Mouse (Mus musculus) CH12.LX (cell line): ENCODE results near the gene Nfix. TPM values are rescaled to one million over a fixed set of nuclear protein-coding genes. Genes with fewer than 3 reads are reported as not detected.

Source experiments
- DNase-seq: peaks from one replicate; pipeline ENCODE4 v3.0.0-alpha.2; 2013; ENCODE audit errors: extremely low read depth
- H3K27ac ChIP-seq: 2 replicates; pipeline ENCODE4 v1.5.1; 2012; ENCODE audit warnings: low read depth, mild to moderate bottlenecking, control low read depth, moderate library complexity; ENCODE audit not compliant: insufficient read depth
- H3K27me3 ChIP-seq: replicated peaks from 2 replicates; pipeline ENCODE3; 2012; ENCODE audit warnings: inconsistent platforms
- H3K36me3 ChIP-seq, 2 experiments: replicated peaks in 1 of 2; 2 replicates each; pipeline versions ENCODE3 to v1.6.1; 2012; ENCODE audit warnings: inconsistent platforms in 1 of 2, low read length in 1 of 2, mild to moderate bottlenecking in 1 of 2, mixed read lengths in 1 of 2, moderate library complexity in 1 of 2; ENCODE audit not compliant: control insufficient read depth in 1 of 2, insufficient read depth in 1 of 2
- H3K4me1 ChIP-seq, 2 experiments: 2 replicates each; pipeline ENCODE4 v1.6.1; 2012; ENCODE audit warnings: inconsistent platforms in 1 of 2, moderate library complexity in 1 of 2; ENCODE audit not compliant: insufficient read depth in 2 of 2, control insufficient read depth in 1 of 2
- H3K4me2 ChIP-seq: 2 replicates; pipeline ENCODE4 v1.6.1; 2012; ENCODE audit warnings: low read depth, mild to moderate bottlenecking, control low read depth; ENCODE audit not compliant: poor library complexity, insufficient read depth, severe bottlenecking
- H3K4me3 ChIP-seq, 3 experiments: fragments of 150-350 bp in 1 of 3; sonication (generic) in 1 of 3; replicated peaks in 1 of 3; 2 replicates each; pipeline versions ENCODE3 to v1.5.1; 2011 to 2012; ENCODE audit warnings: low read depth in 2 of 3, low read length in 2 of 3, mild to moderate bottlenecking in 2 of 3, moderate library complexity in 2 of 3, control low read depth in 1 of 3, improper control_type of control experiment in 1 of 3, inconsistent platforms in 1 of 3, mixed read lengths in 1 of 3; ENCODE audit not compliant: poor library complexity in 1 of 3
- H3K79me2 ChIP-seq: replicated peaks from 2 replicates; pipeline ENCODE4 v1.6.1; 2012; ENCODE audit warnings: mild to moderate bottlenecking, moderate library complexity; ENCODE audit not compliant: control insufficient read depth, poor library complexity, insufficient read depth, severe bottlenecking; ENCODE audit errors: extremely low read depth
- H3K9ac ChIP-seq: 2 replicates; pipeline ENCODE4 v1.6.1; 2012; ENCODE audit warnings: low read depth, mild to moderate bottlenecking, control low read depth, moderate library complexity; ENCODE audit not compliant: insufficient read depth
- H3K9me3 ChIP-seq: replicated peaks from 2 replicates; pipeline ENCODE3; 2012; ENCODE audit warnings: low read length, inconsistent platforms, mixed read lengths
- BHLHE40 ChIP-seq: IDR thresholded peaks from 2 replicates; pipeline ENCODE4 v1.6.1; 2011; ENCODE audit warnings: mild to moderate bottlenecking, low read depth, low read length, improper control_type of control experiment
- CHD1 ChIP-seq: IDR thresholded peaks from 2 replicates; pipeline ENCODE4 v1.6.1; 2012; ENCODE audit warnings: low read depth, low read length, improper control_type of control experiment, inconsistent platforms
- CHD2 ChIP-seq: IDR thresholded peaks from 2 replicates; pipeline ENCODE4 v1.6.1; 2011; ENCODE audit warnings: low read length, improper control_type of control experiment
- CTCF ChIP-seq, 2 experiments: IDR thresholded peaks in 1 of 2; conservative IDR thresholded peaks in 1 of 2; 2 replicates each; pipeline ENCODE4 v1.5.1; 2011 to 2012; ENCODE audit warnings: low read depth in 2 of 2, low read length in 2 of 2, improper control_type of control experiment in 1 of 2, inconsistent platforms in 1 of 2, mild to moderate bottlenecking in 1 of 2, moderate library complexity in 1 of 2
- E2F4 ChIP-seq: IDR thresholded peaks from 2 replicates; pipeline ENCODE4 v1.6.1; 2011; ENCODE audit warnings: low read depth, low read length, improper control_type of control experiment; ENCODE audit not compliant: insufficient replicate concordance
- ETS1 ChIP-seq: conservative IDR thresholded peaks from 2 replicates; pipeline ENCODE4 v1.6.1; 2012; ENCODE audit warnings: low read depth, mild to moderate bottlenecking, inconsistent platforms, low read length, improper control_type of control experiment, moderate library complexity
- GABPA ChIP-seq: IDR thresholded peaks from 2 replicates; pipeline ENCODE4 v1.6.1; 2012; ENCODE audit warnings: low read depth, low read length, improper control_type of control experiment, inconsistent platforms; ENCODE audit not compliant: insufficient replicate concordance
- HCFC1 ChIP-seq: IDR thresholded peaks from 2 replicates; pipeline ENCODE4 v1.6.1; 2012; ENCODE audit warnings: low read depth, mild to moderate bottlenecking, inconsistent platforms, low read length, improper control_type of control experiment
- IRF4 ChIP-seq: IDR thresholded peaks from 2 replicates; pipeline ENCODE4 v1.6.1; 2014; ENCODE audit warnings: low read depth, mild to moderate bottlenecking, inconsistent platforms, low read length, improper control_type of control experiment
- JUND ChIP-seq: conservative IDR thresholded peaks from 2 replicates; pipeline ENCODE4 v1.6.1; 2011; ENCODE audit warnings: low read depth, low read length, improper control_type of control experiment
- KAT2A ChIP-seq: IDR thresholded peaks from 2 replicates; pipeline ENCODE4 v1.6.1; 2012; ENCODE audit warnings: low read length, improper control_type of control experiment, inconsistent platforms; ENCODE audit not compliant: insufficient replicate concordance
- MAFK ChIP-seq: IDR thresholded peaks from 2 replicates; pipeline ENCODE4 v1.6.1; 2011; ENCODE audit warnings: low read length, improper control_type of control experiment; ENCODE audit not compliant: insufficient replicate concordance
- MAZ ChIP-seq: IDR thresholded peaks from 2 replicates; pipeline ENCODE4 v1.6.1; 2012; ENCODE audit warnings: low read depth, mild to moderate bottlenecking, inconsistent platforms, low read length, improper control_type of control experiment, moderate library complexity
- MEF2A ChIP-seq: IDR thresholded peaks from 2 replicates; pipeline ENCODE4 v1.6.1; 2014; ENCODE audit warnings: low read depth, mild to moderate bottlenecking, inconsistent platforms, low read length, improper control_type of control experiment, borderline replicate concordance
- MXI1 ChIP-seq: IDR thresholded peaks from 2 replicates; pipeline ENCODE4 v1.6.1; 2011; ENCODE audit warnings: mild to moderate bottlenecking, low read depth, low read length, improper control_type of control experiment
- MYC ChIP-seq: IDR thresholded peaks from 2 replicates; pipeline ENCODE4 v1.6.1; 2011; ENCODE audit warnings: low read depth, mild to moderate bottlenecking, improper control_type of control experiment, low read length
- NRF1 ChIP-seq: IDR thresholded peaks from 2 replicates; pipeline ENCODE4 v1.6.1; 2014; ENCODE audit warnings: low read depth, mild to moderate bottlenecking, inconsistent platforms, low read length, improper control_type of control experiment, moderate library complexity
- PAX5 ChIP-seq: IDR thresholded peaks from 2 replicates; pipeline ENCODE4 v1.6.1; 2012; ENCODE audit warnings: low read length, inconsistent platforms, mixed read lengths
- POLR2AphosphoS2 ChIP-seq: IDR thresholded peaks from 2 replicates; pipeline ENCODE4 v1.6.1; 2011; ENCODE audit warnings: low read depth, low read length, improper control_type of control experiment
- RAD21 ChIP-seq: IDR thresholded peaks from 2 replicates; pipeline ENCODE4 v1.6.1; 2011; ENCODE audit warnings: low read depth, mild to moderate bottlenecking, low read length, improper control_type of control experiment, moderate library complexity
- RCOR1 ChIP-seq: conservative IDR thresholded peaks from 2 replicates; pipeline ENCODE4 v1.6.1; 2012; ENCODE audit warnings: low read depth, mild to moderate bottlenecking, inconsistent platforms, low read length, improper control_type of control experiment
- SIN3A ChIP-seq: IDR thresholded peaks from 2 replicates; pipeline ENCODE4 v1.6.1; 2012; ENCODE audit warnings: low read length, improper control_type of control experiment, inconsistent platforms
- SMC3 ChIP-seq: IDR thresholded peaks from 2 replicates; pipeline ENCODE4 v1.6.1; 2011; ENCODE audit warnings: low read depth, low read length, improper control_type of control experiment
- TBP ChIP-seq: conservative IDR thresholded peaks from 2 replicates; pipeline ENCODE4 v1.6.1; 2011; ENCODE audit warnings: low read depth, low read length, improper control_type of control experiment
- UBTF ChIP-seq: IDR thresholded peaks from 2 replicates; pipeline ENCODE4 v1.6.1; 2012; ENCODE audit warnings: low read depth, mild to moderate bottlenecking, inconsistent platforms, low read length, improper control_type of control experiment, moderate library complexity
- USF1 ChIP-seq: IDR thresholded peaks from 2 replicates; pipeline ENCODE4 v1.6.1; 2014; ENCODE audit warnings: low read depth, mild to moderate bottlenecking, inconsistent platforms, low read length, improper control_type of control experiment
- USF2 ChIP-seq: conservative IDR thresholded peaks from 2 replicates; pipeline ENCODE4 v1.6.1; 2011; ENCODE audit warnings: low read depth, low read length, improper control_type of control experiment
- ZC3H11A ChIP-seq: IDR thresholded peaks from 2 replicates; pipeline ENCODE4 v1.6.1; 2012; ENCODE audit warnings: low read depth, mild to moderate bottlenecking, inconsistent platforms, low read length, improper control_type of control experiment
- ZKSCAN1 ChIP-seq: IDR thresholded peaks from 2 replicates; pipeline ENCODE4 v1.6.1; 2012; ENCODE audit warnings: low read depth, inconsistent platforms, low read length, improper control_type of control experiment, borderline replicate concordance
- ZMIZ1 ChIP-seq: IDR thresholded peaks from 2 replicates; pipeline ENCODE4 v1.6.1; 2012; ENCODE audit warnings: low read depth, mild to moderate bottlenecking, inconsistent platforms, low read length, improper control_type of control experiment
- ZNF384 ChIP-seq: IDR thresholded peaks from 2 replicates; pipeline ENCODE4 v1.6.1; 2012; ENCODE audit warnings: low read depth, low read length, improper control_type of control experiment, inconsistent platforms
- dilution Hi-C: fragments of 300-500 bp; cut with MboI; formaldehyde crosslinking; loops from 2 replicates; pipeline ENCODE4 v1.14.3; 2020; ENCODE audit warnings: low sequenced_read_pairs; ENCODE audit not compliant: extremely low pct_unique_long_range_greater_than_20kb, extremely low pct_ligation_motif_present
- in situ Hi-C: fragments of 300-500 bp; cut with MboI; formaldehyde crosslinking; loops from 3 replicates; pipeline ENCODE4 v1.14.3; 2019; ENCODE audit warnings: low sequenced_read_pairs, low pct_ligation_motif_present, low pct_unique_long_range_greater_than_20kb, mixed read lengths
- polyA plus RNA-seq: library from polyadenylated mRNA; unstranded; fragments of >175 nt; gene quantifications from 2 replicates; pipeline ENCODE4 v1.2.1, GENCODE M21; 2012; ENCODE audit warnings: low read depth; ENCODE audit not compliant: insufficient read length
- total RNA-seq, 2 experiments: library from RNA; depleted of rRNA; stranded (reverse); fragments of 300-350 nt in 1 of 2; fragments of >200 nt in 1 of 2; gene quantifications; 2 replicates each; pipeline ENCODE4 v1.2.3; 2012 to 2014

Nfix gene
- total and polyA plus RNA-seq, 3 experiments: 0.09 to 10.5 (median 1.1) TPM

DNA sequence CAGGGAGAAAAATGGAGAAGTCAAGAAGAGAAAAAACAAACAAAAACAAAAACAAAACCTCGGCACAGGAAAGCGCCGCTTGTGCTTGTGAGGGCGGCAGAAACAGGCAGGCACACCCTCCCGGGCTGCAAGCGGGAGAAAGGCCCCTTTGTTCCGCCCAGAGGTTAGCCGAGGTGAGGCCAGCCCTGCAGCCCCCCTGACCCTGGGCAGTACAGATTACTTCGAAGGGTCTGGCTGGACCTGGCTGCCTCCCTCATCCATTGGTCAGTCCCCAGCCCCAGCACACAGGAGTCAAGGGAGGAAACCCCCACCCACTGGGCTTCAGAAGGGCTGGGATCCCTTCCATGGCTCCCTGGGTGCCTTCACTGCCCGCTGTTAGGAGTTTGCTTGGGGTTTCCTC, 61.9 kb downstream of the Nfix start:
- Histone ChIP-seq H3K27ac (no peak overlapping the region), H3K9me3 (no peaks in the 10 kb centered on the region), H3K9ac (no peak overlapping the region), H3K27me3 (peaks cover 88% of the 10 kb centered on the region), H3K4me1 (peaks cover 3 to 23% of the 10 kb centered on the region in 2 experiments), H3K4me3 (no peak overlapping the region), H3K4me2 (no peak overlapping the region), H3K79me2 (no peaks in the 10 kb centered on the region), H3K36me3 (no peaks in the 10 kb centered on the region)
- in situ Hi-C loops: loop anchor here (5.0 kb wide), 1 partner anchor 69 kb away; no protein-coding TSS in a partner anchor
- TF ChIP-seq MXI1 (no peak), JUND (no peak), MEF2A (no peak), NRF1 (no peak), CTCF (conservative IDR thresholded peaks at IDR 0.05 in 1 of 2, IDR thresholded peaks at IDR 0.05 in 1 of 2; ENCODE audit: low read depth in 2 of 2, low read length in 2 of 2) (no peak), MAZ (no peak), SMC3 (no peak), CHD2 (no peak)
- dilution Hi-C loops: no loop called here
- DNase-seq: no peak

DNA sequence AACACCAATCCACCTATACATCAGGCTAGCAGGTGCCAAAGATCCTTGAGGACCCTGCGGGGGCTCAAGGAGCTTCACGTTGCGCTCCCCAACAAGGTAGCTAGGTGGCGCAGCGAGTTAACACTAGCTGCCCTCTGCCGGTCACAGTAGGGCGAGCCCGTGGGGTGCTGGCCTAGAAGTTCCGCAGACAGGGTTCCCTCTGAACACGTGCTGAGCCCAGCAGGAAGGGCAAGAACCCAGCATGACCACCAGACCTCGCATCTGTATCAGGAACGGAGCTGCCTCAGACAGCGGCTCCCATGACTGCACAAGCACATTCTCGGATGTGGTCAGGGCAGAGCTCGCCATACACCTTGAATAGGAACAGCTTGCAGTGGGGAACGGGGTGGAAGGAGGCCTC, 62.5 kb downstream of the Nfix start:
- dilution Hi-C loops (no loop called here), in situ Hi-C loops (loop anchor here (5.0 kb wide), 1 partner anchor 70 kb away; no protein-coding TSS in a partner anchor)
- Histone ChIP-seq H3K9ac (no peak overlapping the region), H3K36me3 (no peaks in the 10 kb centered on the region), H3K79me2 (no peaks in the 10 kb centered on the region), H3K4me1 (peaks cover 3 to 23% of the 10 kb centered on the region in 2 experiments), H3K9me3 (no peaks in the 10 kb centered on the region), H3K27me3 (peaks cover 91% of the 10 kb centered on the region), H3K4me3 (no peak overlapping the region), H3K27ac (no peak overlapping the region), H3K4me2 (peak overlapping the region; percentile 64; the same call in 1 of the 2 replicates)
- DNase-seq: peak; percentile 71
- TF ChIP-seq MAZ (0 out of 2 replicates have a peak, but pooled peaks have one; percentile 45), TBP (no peak), USF1 (peak; percentile 6; the same call in 1 of the 2 replicates), NRF1 (no peak), CHD1 (no peak), ZMIZ1 (no peak), RCOR1 (no peak), MEF2A (peak; percentile 50; the same call in 1 of the 2 replicates), JUND (no peak), E2F4 (no peak), USF2 (0 out of 2 replicates have a peak, but pooled peaks have one; percentile 10), SMC3 (peak; percentile 96), MXI1 (peak; percentile 85), MAFK (no peak), SIN3A (no peak; the same call in 1 of the 2 replicates), POLR2AphosphoS2 (no peak), GABPA (no peak), UBTF (peak; percentile 40; the same call in 1 of the 2 replicates), ETS1 (no peak), PAX5 (no peak), ZKSCAN1 (no peak), IRF4 (no peak), MYC (peak; percentile 92), KAT2A (no peak), BHLHE40 (peak; percentile 85), ZC3H11A (peak; percentile 38), RAD21 (peak; percentile 75), ZNF384 (no peak; the same call in 1 of the 2 replicates), HCFC1 (peak; percentile 26; the same call in 1 of the 2 replicates)
